8 mouse cellular contexts compared by ENCODE assay signal in the genomic region with DNA sequence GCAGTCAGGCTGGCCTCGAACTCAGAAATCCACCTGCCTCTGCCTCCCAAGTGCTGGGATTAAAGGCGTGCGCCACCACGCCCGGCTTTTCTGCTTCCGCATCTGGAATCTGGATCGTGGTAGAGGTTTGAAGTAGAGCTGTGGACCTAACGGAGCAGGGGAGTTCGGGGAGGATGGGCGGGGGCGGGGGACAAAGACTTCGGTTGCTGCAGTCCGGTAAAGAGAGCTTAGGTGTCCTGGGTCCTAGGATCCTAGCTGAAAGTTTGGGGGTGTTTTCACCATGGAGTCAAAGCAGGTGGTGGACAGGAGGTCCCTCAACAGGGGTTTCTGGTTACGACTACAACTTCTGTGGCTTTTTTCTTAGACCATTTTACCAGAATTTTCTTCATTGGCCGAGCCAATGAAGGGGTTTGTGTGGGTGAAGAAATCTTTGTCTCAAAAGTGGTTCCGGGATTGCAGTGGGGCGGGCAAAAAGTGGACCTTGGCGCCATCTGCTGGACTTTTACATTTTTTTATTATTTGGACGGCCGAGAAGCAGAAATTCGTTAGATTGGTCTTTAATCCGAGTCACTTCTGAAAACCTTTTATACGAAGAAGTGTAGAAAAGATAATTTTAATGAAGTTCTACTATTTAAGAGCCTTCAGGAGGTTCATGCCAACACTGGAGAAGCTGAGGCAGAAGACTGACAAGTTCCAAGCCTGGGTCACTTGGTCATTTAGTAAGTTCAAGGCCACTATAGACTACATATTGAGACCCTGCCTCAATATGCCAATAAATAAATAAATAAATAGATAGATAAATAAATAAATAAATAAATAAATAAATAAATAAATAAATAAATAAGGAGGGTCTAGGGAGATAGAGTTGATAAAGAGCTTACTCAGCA. TPM values are rescaled to one million over a fixed set of nuclear protein-coding genes. Genes with fewer than 3 reads are reported as not detected.
DNase-seq lines count a peak whose midpoint lies in the region; ATAC-seq and TF ChIP-seq lines count a peak whose summit lies in the region.
"Not testable (repeated sequence)": the region's sequence is repeated elsewhere in the genome, so short reads cannot be mapped to it uniquely, and the experiment has no call there.

No protein-coding gene starts in this region.

- peak; percentile 85 for ATAC-seq in hindbrain, embryonic 13.5 days (ENCODE audit: low FRiP score)
- not testable (repeated sequence) for ATAC-seq in liver, embryonic 14.5 days (ENCODE audit: insufficient read depth)

- not testable (repeated sequence) for H3K4me1 ChIP-seq in hindbrain, embryonic 13.5 days (replicated peaks); liver, embryonic 14.5 days (replicated peaks; ENCODE audit: control insufficient read depth in 2 of 2, insufficient read depth in 2 of 2, low read length in 1 of 2)

- TF ChIP-seq CTCF in layer of hippocampus, adult 2 months (conservative IDR thresholded peaks at IDR 0.05), result peak; percentile 72
- TF ChIP-seq CTCF in liver, embryonic 14.5 days (IDR thresholded peaks at IDR 0.05; ENCODE audit: low read depth), result peak; percentile 34

- TF ChIP-seq EP300 in liver, embryonic 14.5 days (IDR thresholded peaks at IDR 0.05; ENCODE audit: low read depth), result not testable (repeated sequence)

- peak; percentile 17 for DNase-seq in Muller cell, postnatal 12 days (ENCODE audit: inconsistent ontology term)
- peak; percentile 63 to 78 for DNase-seq in cerebellum, postnatal 10 days
- DNase-seq in forelimb bud, embryonic 11.5 days (ENCODE audit: low read depth, low spot score), result peak; percentile 55
- peak; percentile 32 to 69 for DNase-seq in layer of hippocampus, adult 2 months (ENCODE audit: low spot score in 2 of 2)
- DNase-seq in liver, embryonic 14.5 days (ENCODE audit: low read depth in 3 of 3, low spot score in 3 of 3), result not testable (repeated sequence)
- peak; percentile 16 to 62 for DNase-seq in natural killer cell, adult 2 months (ENCODE audit: low spot score in 2 of 2)
- DNase-seq in testis, postnatal 10 days (ENCODE audit: low spot score), result peak; percentile 68

- H3K9ac ChIP-seq in hindbrain, embryonic 13.5 days; liver, embryonic 14.5 days (replicated peaks): not testable (repeated sequence)

- not testable (repeated sequence) for H3K9me3 ChIP-seq in hindbrain, embryonic 13.5 days; liver, embryonic 14.5 days (ENCODE audit: control insufficient read depth, low read length)

- not testable (repeated sequence) for H3K27me3 ChIP-seq in hindbrain, embryonic 13.5 days; liver, embryonic 14.5 days (ENCODE audit: control insufficient read depth, insufficient read depth, low read length)

- not testable (repeated sequence) for H3K4me3 ChIP-seq in hindbrain, embryonic 13.5 days; layer of hippocampus, adult 2 months; liver, embryonic 14.5 days (ENCODE audit: insufficient read depth in 1 of 2, low read depth in 2 of 2, low read length in 2 of 2)

- 0 out of 2 replicates have a peak overlapping the region, but pooled peaks have one; percentile 13 for H3K4me2 ChIP-seq in hindbrain, embryonic 13.5 days
- H3K4me2 ChIP-seq in liver, embryonic 14.5 days (ENCODE audit: low read depth), result not testable (repeated sequence)

- H3K27ac ChIP-seq in hindbrain, embryonic 13.5 days; layer of hippocampus, adult 2 months; liver, embryonic 14.5 days: not testable (repeated sequence)

- WGBS in hindbrain, embryonic 13.5 days, result 41% methylated on average over 23 of the region's 23 CpGs
- WGBS in liver, embryonic 14.5 days (ENCODE audit: insufficient replicate concordance), result 26% methylated on average over 23 of the region's 23 CpGs

- H3K36me3 ChIP-seq in hindbrain, embryonic 13.5 days; liver, embryonic 14.5 days (replicated peaks; ENCODE audit: control insufficient read depth, insufficient read depth, low read depth): not testable (repeated sequence)

RNA-seq across cellular contexts. Expression of a gene that starts 21.5 kb away (rescaled TPM):
- polyA plus RNA-seq in hindbrain, embryonic 13.5 days (2015; fragmentation: Nextera tagmentation; extraction: Ambion mirVana), result 27.6 and 27.9 TPM in 2 replicates
- total RNA-seq in layer of hippocampus, adult 2 months (2021), result 10 to 100 TPM; 21.5 to 21.6 TPM
- 2.4 and 2.5 TPM in 2 replicates for polyA plus RNA-seq in liver, embryonic 14.5 days (2012; rRNA removed)
- polyA plus RNA-seq in liver, embryonic 14.5 days (2014; fragmentation: Nextera tagmentation; extraction: Ambion mirVana), result 2.0 and 2.1 TPM in 2 replicates

RNA-seq across cellular contexts. Expression of a gene that starts 22.0 kb away (rescaled TPM):
- 48.0 and 53.6 TPM in 2 replicates for polyA plus RNA-seq in hindbrain, embryonic 13.5 days (2015; fragmentation: Nextera tagmentation; extraction: Ambion mirVana)
- 1 to 10 TPM; 4.3 to 6.2 TPM for total RNA-seq in layer of hippocampus, adult 2 months (2021)
- polyA plus RNA-seq in liver, embryonic 14.5 days (2012; rRNA removed), result 18.2 and 18.3 TPM in 2 replicates
- polyA plus RNA-seq in liver, embryonic 14.5 days (2014; fragmentation: Nextera tagmentation; extraction: Ambion mirVana), result 16.9 and 22.7 TPM in 2 replicates
